Mouse (Mus musculus): ENCODE measurements around the gene Grxcr1. TPM values are rescaled to one million over a fixed set of nuclear protein-coding genes. Genes with fewer than 3 reads are reported as not detected.

Grxcr1 gene
- polyA plus RNA-seq, 1 experiment from 2014 or later = not detected

DNA sequence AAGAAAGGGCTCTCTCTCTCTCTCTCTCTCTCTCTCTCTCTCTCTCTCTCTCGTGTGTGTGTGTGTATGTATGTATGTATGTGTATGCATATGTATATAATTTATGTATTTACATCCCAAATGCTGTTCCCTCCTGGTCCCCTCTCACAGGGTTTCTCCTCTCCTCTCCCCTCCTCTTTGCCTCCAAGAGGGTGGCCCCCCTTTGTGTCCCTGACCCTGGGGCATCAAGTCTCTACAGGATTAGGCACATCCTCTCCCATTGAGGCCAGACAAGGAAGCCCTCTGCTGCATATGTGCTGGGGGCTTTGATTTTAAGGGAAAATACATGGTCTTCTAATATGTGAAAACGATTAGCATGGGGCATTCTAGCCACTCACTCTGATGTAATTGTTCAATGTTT lies 61.5 kb downstream of the Grxcr1 start:
- 72% methylated on average over 2 of the region's 2 CpGs for WGBS
- Histone ChIP-seq H3K4me2 (no peak overlapping the region), H3K36me3 (no peaks in the 10 kb centered on the region), H3K4me3 (replicated peaks) (no peak overlapping the region), H3K27ac (replicated peaks) (no peak overlapping the region), H3K4me1 (no peaks in the 10 kb centered on the region), H3K9ac (replicated peaks) (no peak overlapping the region), H3K27me3 (replicated peaks) (no peaks in the 10 kb centered on the region), H3K9me3 (replicated peaks) (no peaks in the 10 kb centered on the region)
- no peak for ATAC-seq (ENCODE audit: low FRiP score)

GRCm38 (mm10) chr5:68097665-68098624 lies 66.3 kb downstream of the Grxcr1 start:
- no peaks in the 10 kb centered on the region for H3K9me3 ChIP-seq (replicated peaks)
- H3K36me3 ChIP-seq = no peaks in the 10 kb centered on the region
- no peak overlapping the region for H3K4me2 ChIP-seq
- no peak overlapping the region for H3K9ac ChIP-seq (replicated peaks)
- H3K27ac ChIP-seq (replicated peaks) = no peak overlapping the region
- WGBS = 76% methylated on average over 5 of the region's 5 CpGs
- no peak for ATAC-seq (ENCODE audit: low FRiP score)
- no peaks in the 10 kb centered on the region for H3K4me1 ChIP-seq
- H3K4me3 ChIP-seq (replicated peaks) = no peak overlapping the region
- no peaks in the 10 kb centered on the region for H3K27me3 ChIP-seq (replicated peaks)

DNA sequence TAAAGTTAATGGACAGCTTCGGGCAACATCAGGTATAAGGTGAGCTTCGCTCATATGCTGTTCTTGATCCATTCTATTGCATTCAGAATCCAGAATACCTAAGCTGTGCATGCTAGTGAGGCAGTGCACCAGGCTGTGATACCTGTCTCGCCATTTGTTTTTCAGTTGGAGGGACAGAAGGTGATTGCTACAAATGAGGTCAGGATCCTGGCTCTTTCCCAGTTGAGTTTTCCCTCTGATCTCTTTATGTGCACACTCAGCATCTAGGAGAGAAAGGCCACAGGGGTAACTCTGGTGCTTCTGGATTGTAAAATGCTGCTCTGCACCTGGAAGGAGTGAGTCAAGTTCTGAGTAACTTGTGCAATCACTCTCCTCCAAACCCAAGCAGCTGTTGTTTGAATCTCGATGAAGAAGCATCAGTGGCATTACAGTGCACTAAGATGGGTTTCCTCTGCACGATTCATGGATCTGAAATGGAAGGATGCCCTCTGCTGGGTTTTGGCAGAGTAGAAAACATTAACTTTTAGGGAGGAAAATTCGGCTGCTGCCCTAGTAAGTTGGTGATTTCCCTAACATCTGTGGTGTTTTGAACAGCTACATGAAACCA lies 80.9 kb downstream of the Grxcr1 start:
- no peaks in the 10 kb centered on the region for H3K36me3 ChIP-seq
- no peak overlapping the region for H3K27ac ChIP-seq (replicated peaks)
- no peaks in the 10 kb centered on the region for H3K4me1 ChIP-seq
- H3K9me3 ChIP-seq (replicated peaks) = no peaks in the 10 kb centered on the region
- WGBS = 66% methylated on average over 6 of the region's 6 CpGs
- H3K9ac ChIP-seq (replicated peaks) = no peak overlapping the region
- no peaks in the 10 kb centered on the region for H3K27me3 ChIP-seq (replicated peaks)
- H3K4me2 ChIP-seq = no peak overlapping the region
- ATAC-seq (ENCODE audit: low FRiP score) = peak; percentile 65; the same call in 1 of the 2 replicates
- H3K4me3 ChIP-seq (replicated peaks) = no peak overlapping the region

- Histone ChIP-seq H3K4me3 (replicated peaks) (no peak overlapping the region), H3K4me2 (no peak overlapping the region), H3K4me1 (no peaks in the 10 kb centered on the region), H3K27me3 (replicated peaks) (no peaks in the 10 kb centered on the region), H3K36me3 (no peaks in the 10 kb centered on the region), H3K9me3 (replicated peaks) (no peaks in the 10 kb centered on the region), H3K27ac (replicated peaks) (no peak overlapping the region), H3K9ac (replicated peaks) (no peak overlapping the region)
- WGBS = 45% methylated on average over 2 of the region's 2 CpGs
- ATAC-seq (ENCODE audit: low FRiP score) = no peak
These were observed 89.2 kb downstream of the Grxcr1 start for GRCm38 (mm10) chr5:68120880-68121279.

DNA sequence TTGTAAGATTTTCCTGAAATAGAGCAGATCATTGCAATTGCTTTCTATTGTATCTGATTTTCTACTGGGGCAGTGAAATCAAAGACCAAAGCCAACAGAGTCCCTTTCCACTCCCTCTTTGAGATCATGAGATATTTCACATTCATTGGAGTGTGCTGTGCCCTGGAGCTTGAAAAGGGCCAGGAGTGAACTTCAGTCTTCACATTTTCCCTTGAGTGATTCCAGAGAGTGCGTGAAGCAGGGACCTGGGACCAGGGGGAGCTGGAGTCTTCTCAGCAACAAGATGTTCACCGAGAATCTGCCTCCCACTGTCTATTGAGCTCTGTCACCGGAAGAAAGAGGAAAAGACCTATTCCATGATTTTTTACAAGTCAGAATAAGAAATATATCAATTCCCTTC lies 91.2 kb downstream of the Grxcr1 start:
- H3K27ac ChIP-seq (replicated peaks) = no peak overlapping the region

GRCm38 (mm10) chr5:68125478-68125877 lies 93.8 kb downstream of the Grxcr1 start:
- no peaks in the 10 kb centered on the region for H3K27me3 ChIP-seq (replicated peaks)
- H3K4me3 ChIP-seq (replicated peaks) = no peak overlapping the region
- no peak overlapping the region for H3K4me2 ChIP-seq
- WGBS = 93% methylated on average over 1 of the region's 1 CpGs
- H3K9me3 ChIP-seq (replicated peaks) = no peaks in the 10 kb centered on the region
- no peak overlapping the region for H3K27ac ChIP-seq (replicated peaks)
- no peak for ATAC-seq (ENCODE audit: low FRiP score)
- H3K9ac ChIP-seq (replicated peaks) = no peak overlapping the region
- H3K36me3 ChIP-seq = no peaks in the 10 kb centered on the region
- H3K4me1 ChIP-seq = no peaks in the 10 kb centered on the region

More for the DNA sequence above, 91.2 kb downstream of the Grxcr1 start:
- H3K4me2 ChIP-seq = no peak overlapping the region
- H3K27me3 ChIP-seq (replicated peaks) = no peaks in the 10 kb centered on the region
- H3K36me3 ChIP-seq = no peaks in the 10 kb centered on the region
- no peaks in the 10 kb centered on the region for H3K4me1 ChIP-seq
- no peak for ATAC-seq (ENCODE audit: low FRiP score)
- WGBS = 71% methylated on average over 3 of the region's 3 CpGs
- H3K9ac ChIP-seq (replicated peaks) = no peak overlapping the region
- no peaks in the 10 kb centered on the region for H3K9me3 ChIP-seq (replicated peaks)
- H3K4me3 ChIP-seq (replicated peaks) = no peak overlapping the region

DNA sequence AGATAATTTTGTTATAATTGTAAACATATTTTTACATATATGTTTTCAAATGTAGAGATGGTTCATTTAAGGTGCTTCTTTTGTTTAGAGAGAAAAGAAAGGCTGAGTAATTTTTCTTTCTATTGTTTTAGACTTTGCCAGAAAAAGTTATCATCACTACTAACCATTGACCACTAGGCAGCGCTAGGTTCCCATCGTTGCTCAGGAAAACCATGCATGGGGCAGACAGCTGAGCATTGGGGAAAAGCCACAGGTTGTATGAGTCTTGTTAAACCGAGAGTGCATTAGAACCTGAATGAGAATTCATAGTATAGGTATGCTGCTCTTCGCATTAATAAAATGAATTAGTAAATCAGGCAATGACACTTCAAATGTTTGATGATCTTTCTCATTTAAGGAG lies 96.8 kb downstream of the Grxcr1 start:
- Histone ChIP-seq H3K4me1 (no peaks in the 10 kb centered on the region), H3K9me3 (replicated peaks) (no peaks in the 10 kb centered on the region), H3K4me3 (replicated peaks) (no peak overlapping the region), H3K27me3 (replicated peaks) (no peaks in the 10 kb centered on the region), H3K36me3 (no peaks in the 10 kb centered on the region), H3K4me2 (no peak overlapping the region), H3K9ac (replicated peaks) (no peak overlapping the region), H3K27ac (replicated peaks) (no peak overlapping the region)
- WGBS = 13% methylated on average over 4 of the region's 4 CpGs
- ATAC-seq (ENCODE audit: low FRiP score) = no peak

DNA sequence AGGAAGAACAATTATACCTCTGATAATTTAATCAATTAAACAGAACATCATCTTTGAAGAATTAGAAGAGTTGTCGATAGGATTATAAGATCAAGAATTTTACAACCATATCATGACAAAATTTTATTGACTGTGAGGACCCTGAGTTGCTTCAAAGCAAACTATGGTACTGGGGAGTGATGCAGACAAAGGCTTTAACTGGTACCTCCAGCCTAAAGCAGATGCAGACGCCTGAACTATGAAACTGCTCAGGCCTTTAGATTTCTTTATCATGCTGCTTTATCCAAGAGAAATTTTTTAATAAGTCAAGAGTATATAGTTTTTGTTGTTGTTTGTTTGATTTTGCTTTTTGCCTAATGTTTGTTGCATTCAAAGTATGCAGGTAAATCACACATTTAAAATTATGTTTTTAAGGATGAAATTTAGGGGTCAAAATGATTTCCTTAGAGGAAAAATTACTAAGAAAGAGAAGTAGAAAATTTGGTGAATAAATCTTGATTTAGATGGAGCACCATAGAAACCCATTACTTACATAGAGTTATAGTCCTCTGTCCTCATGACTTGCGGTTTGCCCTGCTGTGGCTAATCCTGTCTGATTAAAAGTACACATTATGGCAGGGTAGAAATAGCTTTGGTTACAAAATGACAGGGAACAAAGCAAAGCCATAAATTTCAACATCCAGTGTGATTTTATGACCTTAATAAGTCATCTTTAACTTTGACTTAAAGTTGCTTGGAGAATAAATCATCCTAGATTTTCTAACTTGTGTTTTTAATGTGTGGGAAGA lies 97.4 kb downstream of the Grxcr1 start:
- Histone ChIP-seq H3K9ac (replicated peaks) (no peak overlapping the region), H3K4me3 (replicated peaks) (no peak overlapping the region), H3K27ac (replicated peaks) (no peak overlapping the region), H3K4me1 (no peaks in the 10 kb centered on the region), H3K4me2 (no peak overlapping the region), H3K9me3 (replicated peaks) (no peaks in the 10 kb centered on the region), H3K27me3 (replicated peaks) (no peaks in the 10 kb centered on the region), H3K36me3 (no peaks in the 10 kb centered on the region)
- ATAC-seq (ENCODE audit: low FRiP score) = no peak
- WGBS = 71% methylated on average over 3 of the region's 3 CpGs

- 72% methylated on average over 1 of the region's 1 CpGs for WGBS
- Histone ChIP-seq H3K4me3 (replicated peaks) (no peak overlapping the region), H3K9me3 (replicated peaks) (no peaks in the 10 kb centered on the region), H3K27ac (replicated peaks) (no peak overlapping the region), H3K4me2 (no peak overlapping the region), H3K9ac (replicated peaks) (no peak overlapping the region), H3K36me3 (no peaks in the 10 kb centered on the region), H3K27me3 (replicated peaks) (no peaks in the 10 kb centered on the region), H3K4me1 (no peaks in the 10 kb centered on the region)
- no peak for ATAC-seq (ENCODE audit: low FRiP score)
These were observed 115.2 kb downstream of the Grxcr1 start for GRCm38 (mm10) chr5:68146818-68147217.

GRCm38 (mm10) chr5:68149946-68150345 lies 118.3 kb downstream of the Grxcr1 start:
- Histone ChIP-seq H3K4me2 (no peak overlapping the region), H3K9me3 (replicated peaks) (no peaks in the 10 kb centered on the region), H3K4me3 (replicated peaks) (no peak overlapping the region), H3K36me3 (no peaks in the 10 kb centered on the region), H3K9ac (replicated peaks) (no peak overlapping the region), H3K27ac (replicated peaks) (no peak overlapping the region), H3K4me1 (no peaks in the 10 kb centered on the region), H3K27me3 (replicated peaks) (no peaks in the 10 kb centered on the region)
- 57% methylated on average over 3 of the region's 3 CpGs for WGBS
- ATAC-seq (ENCODE audit: low FRiP score) = peak; percentile 47; the same call in 1 of the 2 replicates

GRCm38 (mm10) chr5:68150347-68151043 lies 118.9 kb downstream of the Grxcr1 start:
- Histone ChIP-seq H3K27me3 (replicated peaks) (no peaks in the 10 kb centered on the region), H3K36me3 (no peaks in the 10 kb centered on the region), H3K4me1 (no peaks in the 10 kb centered on the region), H3K4me3 (replicated peaks) (no peak overlapping the region), H3K27ac (replicated peaks) (no peak overlapping the region), H3K9ac (replicated peaks) (no peak overlapping the region), H3K4me2 (no peak overlapping the region), H3K9me3 (replicated peaks) (no peaks in the 10 kb centered on the region)
- no peak for ATAC-seq (ENCODE audit: low FRiP score)
- 85% methylated on average over 4 of the region's 4 CpGs for WGBS
